9 mouse cellular contexts compared by ENCODE assay signal in the genomic region with DNA sequence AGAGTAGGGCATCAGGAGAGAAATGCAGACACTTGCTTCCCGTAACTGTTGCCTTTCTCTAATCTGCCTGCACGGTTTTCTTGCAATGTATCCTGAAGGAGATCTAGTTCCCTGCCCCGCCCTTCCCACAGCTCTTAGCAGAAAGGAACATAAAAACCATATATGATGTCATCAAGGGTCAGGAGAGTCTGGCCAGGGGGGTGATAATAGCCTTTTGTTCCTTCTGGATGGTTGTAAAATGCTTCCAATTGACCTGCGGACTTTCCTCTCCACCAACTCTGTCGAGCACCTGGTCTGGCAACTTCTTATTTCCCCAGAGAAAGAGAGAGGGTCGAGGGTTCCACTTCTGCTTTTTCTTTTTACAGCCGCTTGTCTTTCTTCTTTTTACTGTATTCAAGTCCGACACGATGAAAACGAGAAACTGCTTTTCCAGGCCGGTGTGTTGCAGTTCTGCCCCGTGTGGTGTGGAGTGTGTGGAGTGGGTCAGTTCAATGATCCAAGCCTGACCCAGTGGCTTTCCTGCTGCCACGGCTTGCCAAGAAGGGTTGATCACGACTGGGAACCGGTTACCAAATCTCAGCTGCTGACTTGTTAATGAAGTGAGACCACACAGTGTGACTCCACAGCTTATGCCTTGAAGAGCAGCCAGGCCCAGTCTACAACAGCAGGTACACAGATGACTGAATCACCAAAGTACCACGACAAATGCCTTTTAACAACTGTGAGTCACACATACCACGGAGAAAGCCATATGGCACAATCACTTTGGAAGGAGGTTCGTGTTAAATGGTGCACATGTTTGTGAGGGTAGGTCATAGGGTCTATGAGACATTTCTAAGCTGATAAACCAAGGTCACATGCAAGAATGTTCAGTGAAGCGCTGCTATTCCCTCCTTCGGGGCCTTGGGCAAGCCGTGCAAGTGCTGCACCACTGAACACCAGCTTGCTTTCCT. TPM values are rescaled to one million over a fixed set of nuclear protein-coding genes. Genes with fewer than 3 reads are reported as not detected.
DNase-seq lines count a peak whose midpoint lies in the region; TF ChIP-seq lines count a peak whose summit lies in the region.
"Had no signal": no experiment of that assay in that cellular context is flagged by ENCODE, and none has a peak within 500 bp of the region (broad histone marks: within the 10 kb centered on the region; RNA-seq: fewer than 3 reads in every experiment).

No protein-coding gene starts in this region.

- peak overlapping the region; percentile 99 for H3K27ac ChIP-seq in bone marrow macrophage, adult 2 months (ENCODE audit: insufficient read depth, low read depth, low read length)

- peak overlapping the region; percentile 34 for H3K4me3 ChIP-seq in bone marrow macrophage, adult 2 months (ENCODE audit: insufficient read depth, low read length)

- peaks cover 62% of the 10 kb centered on the region for H3K4me1 ChIP-seq in bone marrow macrophage, adult 2 months (ENCODE audit: control insufficient read depth, insufficient read depth, low read length)

- no peak for TF ChIP-seq CTCF in bone marrow macrophage, adult 2 months (IDR thresholded peaks at IDR 0.05; ENCODE audit: low read depth, low read length)

- peak; percentile 53 for DNase-seq in left cerebral cortex, postnatal 4 days
- no peak for DNase-seq in left cerebral cortex, postnatal 10 days (ENCODE audit: extremely low spot score in 1 of 2, low spot score in 2 of 2)
- peak; percentile 35 for DNase-seq in kidney, adult 18-20 months
- peak; percentile 10 for DNase-seq in skeletal muscle tissue, adult 2 months (ENCODE audit: low read depth, low spot score)
- DNase-seq in yolk sac, embryonic 10.5 days (ENCODE audit: low spot score), result no peak
- DNase-seq in heart, postnatal 14 days, result no peak

- no peak for TF ChIP-seq POLR2A in bone marrow macrophage, adult 2 months (IDR thresholded peaks at IDR 0.05; ENCODE audit: borderline replicate concordance, low read depth, low read length)

- intact Hi-C loops in left cerebral cortex, postnatal 4 days (cut with DNase I), result no loop called here
- intact Hi-C loops in left cerebral cortex, postnatal 10 days (cut with DNase I), result no loop called here
- intact Hi-C loops in heart, postnatal 14 days (cut with DNase I), result no loop called here

RNA-seq across cellular contexts. Expression of gene Blnk, which starts 1.4 kb away (rescaled TPM):
- total RNA-seq in left cerebral cortex, postnatal 4 days (2021), result under 1 TPM; 0.74 to 0.79 TPM
- 1 to 10 TPM; 3.0 TPM for total RNA-seq in left cerebral cortex, postnatal 10 days (2021)
- polyA plus RNA-seq in bone marrow macrophage, adult 2 months (2012; ENCODE audit: insufficient read depth, insufficient read length, missing spikeins), result 95.2 and 101 TPM in 2 replicates
- total RNA-seq in heart, postnatal 14 days (2021), result under 1 TPM; 0.76 to 0.81 TPM

RNA-seq across cellular contexts. Expression of gene Dntt, which starts 33.4 kb away (rescaled TPM):
- under 1 TPM in 1 of 2 experiments, not detected in 1; 0.32 TPM for total RNA-seq in left cerebral cortex, postnatal 4 days (2021)
- under 1 TPM in 1 of 2 experiments, not detected in 1; 0.18 TPM for total RNA-seq in left cerebral cortex, postnatal 10 days (2021)
- not detected in 2 replicates for polyA plus RNA-seq in bone marrow macrophage, adult 2 months (2012; ENCODE audit: insufficient read depth, insufficient read length, missing spikeins)
- 10 to 100 TPM in 1 of 2 experiments, under 1 TPM in 1; 0.74 to 16.5 TPM for total RNA-seq in heart, postnatal 14 days (2021)
- polyA plus RNA-seq: heart, postnatal 0 days; stomach, embryonic 14.5 days had no signal

Comparison
In these comparisons a context has a peak if more than half of its experiments do, and no peak if none do; other contexts are left out.
1. DNase-seq: peak in left cerebral cortex, postnatal 4 days (single experiment), kidney, adult 18-20 months (single experiment) and skeletal muscle tissue, adult 2 months (single experiment); none in left cerebral cortex, postnatal 10 days (0 of 2), yolk sac, embryonic 10.5 days (single experiment) and heart, postnatal 14 days (0 of 2).